Mouse (Mus musculus): ENCODE results near the gene Golga4. TPM values are rescaled to one million over a fixed set of nuclear protein-coding genes. Genes with fewer than 3 reads are reported as not detected.

Gene Golga4
- polyA plus RNA-seq, 1 experiment: 18.5 TPM

- H3K79me2 ChIP-seq (ENCODE audit: control insufficient read depth, insufficient read depth): no peaks in the 10 kb centered on the region
These were observed 68.8 kb downstream of the Golga4 start for GRCm38 (mm10) chr9:118574911-118575310.

DNA sequence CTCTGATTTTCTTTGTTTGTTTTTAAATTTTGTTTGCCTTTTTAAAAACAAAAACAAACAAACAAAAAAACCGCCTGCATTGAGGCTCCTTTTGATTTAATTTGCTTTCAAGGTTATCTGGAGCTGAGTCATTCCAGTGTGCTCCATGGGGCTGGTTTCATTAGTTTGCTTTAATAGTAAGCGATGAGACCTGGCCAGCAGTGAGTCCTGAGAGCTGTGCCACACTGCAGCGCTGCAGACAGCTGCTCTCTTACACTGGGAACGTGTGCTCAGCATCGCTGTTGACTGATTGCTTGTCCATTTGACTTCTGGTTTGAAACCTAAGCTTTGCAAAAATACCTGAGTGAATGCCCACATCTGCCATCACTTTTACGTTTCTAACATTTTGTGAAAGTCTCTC is 74.3 kb downstream of the Golga4 start:
- TF ChIP-seq TCF12 (IDR thresholded peaks at IDR 0.05; ENCODE audit: insufficient read depth, poor library complexity, severe bottlenecking) (no peak), POLR2A (IDR thresholded peaks at IDR 0.05; ENCODE audit: insufficient read length, low read depth) (no peak), MYOD1 (IDR thresholded peaks at IDR 0.05; ENCODE audit: control insufficient read depth in 1 of 3, insufficient read length in 2 of 3, low read depth in 2 of 3) (no peak), USF1 (IDR thresholded peaks at IDR 0.05; ENCODE audit: low read depth) (no peak), TCF3 (IDR thresholded peaks at IDR 0.05; ENCODE audit: insufficient read length, low read depth) (no peak), MAX (IDR thresholded peaks at IDR 0.05; ENCODE audit: low read depth) (no peak), SRF (IDR thresholded peaks at IDR 0.05; ENCODE audit: control insufficient read depth, insufficient read length, low read depth) (no peak), MYOG (IDR thresholded peaks at IDR 0.05; ENCODE audit: control insufficient read depth in 1 of 3, insufficient read depth in 1 of 3, insufficient read length in 2 of 3, low read depth in 2 of 3) (no peak), CEBPB (IDR thresholded peaks at IDR 0.05; ENCODE audit: insufficient read depth, poor library complexity, severe bottlenecking) (no peak), E2F4 (IDR thresholded peaks at IDR 0.05; ENCODE audit: insufficient read depth) (no peak)
- H3K27me3 ChIP-seq (ENCODE audit: control insufficient read depth, insufficient read depth, insufficient read length): no peaks in the 10 kb centered on the region
- no peaks in the 10 kb centered on the region for H3K79me2 ChIP-seq (ENCODE audit: control insufficient read depth, insufficient read depth)
- H3K4me2 ChIP-seq (ENCODE audit: low read depth): no peak overlapping the region
- H3ac ChIP-seq (ENCODE audit: control insufficient read depth, insufficient read length): no peak overlapping the region
- no peak overlapping the region for H3K4me3 ChIP-seq
- peaks cover 50% of the 10 kb centered on the region for H3K36me3 ChIP-seq (ENCODE audit: control insufficient read depth, insufficient read depth)

More at GRCm38 (mm10) chr9:118574911-118575310, 68.8 kb downstream of the Golga4 start:
- Histone ChIP-seq H3ac (ENCODE audit: control insufficient read depth, insufficient read length) (no peak overlapping the region), H3K4me2 (ENCODE audit: low read depth) (no peak overlapping the region), H3K27me3 (ENCODE audit: control insufficient read depth, insufficient read depth, insufficient read length) (no peaks in the 10 kb centered on the region), H3K4me3 (no peak overlapping the region), H3K36me3 (ENCODE audit: control insufficient read depth, insufficient read depth) (peaks cover 53% of the 10 kb centered on the region)
- TF ChIP-seq POLR2AphosphoS2 (IDR thresholded peaks at IDR 0.05; ENCODE audit: insufficient read length, low read depth): no peak

DNA sequence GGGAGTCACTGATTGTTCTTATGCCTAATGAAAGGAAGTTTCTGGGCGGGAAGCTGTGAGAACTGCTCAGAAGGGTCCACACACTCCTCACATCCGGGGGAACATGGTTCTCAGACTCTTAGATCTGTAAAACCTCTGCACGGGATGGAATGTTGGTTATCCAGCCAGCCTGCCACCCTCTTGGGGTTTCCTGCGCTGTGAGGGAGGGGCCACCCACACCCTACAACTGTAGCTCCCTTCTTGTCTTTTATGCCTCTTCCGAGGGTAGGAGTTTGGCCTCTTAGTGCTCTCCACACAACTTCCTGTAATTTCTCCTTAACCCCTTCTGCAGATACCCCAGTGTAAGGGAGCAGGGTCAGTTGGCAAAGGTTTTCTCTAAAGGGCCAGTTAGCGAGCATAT is 76.7 kb downstream of the Golga4 start:
- H3K27me3 ChIP-seq (ENCODE audit: control insufficient read depth, insufficient read depth, insufficient read length): no peaks in the 10 kb centered on the region
- TF ChIP-seq E2F4 (IDR thresholded peaks at IDR 0.05; ENCODE audit: insufficient read depth) (no peak), MAX (IDR thresholded peaks at IDR 0.05; ENCODE audit: low read depth) (no peak), REST (IDR thresholded peaks at IDR 0.05; ENCODE audit: insufficient read depth, insufficient read length) (no peak), POLR2AphosphoS2 (IDR thresholded peaks at IDR 0.05; ENCODE audit: insufficient read length, low read depth) (no peak), MYOD1 (IDR thresholded peaks at IDR 0.05; ENCODE audit: control insufficient read depth in 1 of 3, insufficient read length in 2 of 3, low read depth in 2 of 3) (no peak)
- no peak overlapping the region for H3K4me2 ChIP-seq (ENCODE audit: low read depth)
- H3ac ChIP-seq (ENCODE audit: control insufficient read depth, insufficient read length): no peak overlapping the region
- no peak overlapping the region for H3K4me3 ChIP-seq
- no peaks in the 10 kb centered on the region for H3K79me2 ChIP-seq (ENCODE audit: control insufficient read depth, insufficient read depth)
- H3K36me3 ChIP-seq (ENCODE audit: control insufficient read depth, insufficient read depth): peaks cover 40% of the 10 kb centered on the region

GRCm38 (mm10) chr9:118584838-118585237 is 78.8 kb downstream of the Golga4 start:
- H3ac ChIP-seq (ENCODE audit: control insufficient read depth, insufficient read length): no peak overlapping the region

GRCm38 (mm10) chr9:118585998-118586397 is 79.9 kb downstream of the Golga4 start:
- peaks cover 18% of the 10 kb centered on the region for H3K36me3 ChIP-seq (ENCODE audit: control insufficient read depth, insufficient read depth)
- H3K27me3 ChIP-seq (ENCODE audit: control insufficient read depth, insufficient read depth, insufficient read length): no peaks in the 10 kb centered on the region
- TF ChIP-seq MAX (IDR thresholded peaks at IDR 0.05; ENCODE audit: low read depth) (no peak), POLR2A (IDR thresholded peaks at IDR 0.05; ENCODE audit: insufficient read length, low read depth) (no peak), TCF3 (IDR thresholded peaks at IDR 0.05; ENCODE audit: insufficient read length, low read depth) (no peak), TCF12 (IDR thresholded peaks at IDR 0.05; ENCODE audit: insufficient read depth, poor library complexity, severe bottlenecking) (no peak), CEBPB (IDR thresholded peaks at IDR 0.05; ENCODE audit: insufficient read depth, poor library complexity, severe bottlenecking) (no peak)

More at GRCm38 (mm10) chr9:118584838-118585237, 78.8 kb downstream of the Golga4 start:
- Histone ChIP-seq H3K79me2 (ENCODE audit: control insufficient read depth, insufficient read depth) (no peaks in the 10 kb centered on the region), H3K4me3 (no peak overlapping the region), H3K4me2 (ENCODE audit: low read depth) (no peak overlapping the region), H3K27me3 (ENCODE audit: control insufficient read depth, insufficient read depth, insufficient read length) (no peaks in the 10 kb centered on the region), H3K36me3 (ENCODE audit: control insufficient read depth, insufficient read depth) (peaks cover 23% of the 10 kb centered on the region)
- no peak for TF ChIP-seq POLR2A (IDR thresholded peaks at IDR 0.05; ENCODE audit: insufficient read length, low read depth)
- no peak for TF ChIP-seq SRF (IDR thresholded peaks at IDR 0.05; ENCODE audit: control insufficient read depth, insufficient read length, low read depth)
- TF ChIP-seq E2F4 (IDR thresholded peaks at IDR 0.05; ENCODE audit: insufficient read depth): no peak
- TF ChIP-seq POLR2AphosphoS2 (IDR thresholded peaks at IDR 0.05; ENCODE audit: insufficient read length, low read depth): peak; percentile 2

GRCm38 (mm10) chr9:118587115-118587514 is 81.0 kb downstream of the Golga4 start:
- Histone ChIP-seq H3K79me2 (ENCODE audit: control insufficient read depth, insufficient read depth) (no peaks in the 10 kb centered on the region), H3ac (ENCODE audit: control insufficient read depth, insufficient read length) (no peak overlapping the region), H3K36me3 (ENCODE audit: control insufficient read depth, insufficient read depth) (peaks cover 14% of the 10 kb centered on the region), H3K27me3 (ENCODE audit: control insufficient read depth, insufficient read depth, insufficient read length) (no peaks in the 10 kb centered on the region), H3K4me2 (ENCODE audit: low read depth) (no peak overlapping the region), H3K4me3 (no peak overlapping the region)
- no peak for TF ChIP-seq POLR2A (IDR thresholded peaks at IDR 0.05; ENCODE audit: insufficient read length, low read depth)
- TF ChIP-seq E2F4 (IDR thresholded peaks at IDR 0.05; ENCODE audit: insufficient read depth): no peak
- TF ChIP-seq REST (IDR thresholded peaks at IDR 0.05; ENCODE audit: insufficient read depth, insufficient read length): no peak
- TF ChIP-seq MAX (IDR thresholded peaks at IDR 0.05; ENCODE audit: low read depth): no peak
- no peak for TF ChIP-seq MYOG (IDR thresholded peaks at IDR 0.05; ENCODE audit: control insufficient read depth in 1 of 3, insufficient read depth in 1 of 3, insufficient read length in 2 of 3, low read depth in 2 of 3)
- no peak for TF ChIP-seq TCF12 (IDR thresholded peaks at IDR 0.05; ENCODE audit: insufficient read depth, poor library complexity, severe bottlenecking)
- TF ChIP-seq SRF (IDR thresholded peaks at IDR 0.05; ENCODE audit: control insufficient read depth, insufficient read length, low read depth): no peak
- TF ChIP-seq TCF3 (IDR thresholded peaks at IDR 0.05; ENCODE audit: insufficient read length, low read depth): no peak
- TF ChIP-seq CEBPB (IDR thresholded peaks at IDR 0.05; ENCODE audit: insufficient read depth, poor library complexity, severe bottlenecking): no peak
- no peak for TF ChIP-seq USF1 (IDR thresholded peaks at IDR 0.05; ENCODE audit: low read depth)
- no peak for TF ChIP-seq MYOD1 (IDR thresholded peaks at IDR 0.05; ENCODE audit: control insufficient read depth in 1 of 3, insufficient read length in 2 of 3, low read depth in 2 of 3)
- no peak for TF ChIP-seq POLR2AphosphoS2 (IDR thresholded peaks at IDR 0.05; ENCODE audit: insufficient read length, low read depth)

More at GRCm38 (mm10) chr9:118585998-118586397, 79.9 kb downstream of the Golga4 start:
- Histone ChIP-seq H3K4me3 (no peak overlapping the region), H3K4me2 (ENCODE audit: low read depth) (no peak overlapping the region), H3K79me2 (ENCODE audit: control insufficient read depth, insufficient read depth) (no peaks in the 10 kb centered on the region), H3ac (ENCODE audit: control insufficient read depth, insufficient read length) (no peak overlapping the region)
